Mouse (Mus musculus) adrenal gland, postnatal 4 days (tissue): ENCODE data around the gene Glrx5. TPM values are rescaled to one million over a fixed set of nuclear protein-coding genes. Genes with fewer than 3 reads are reported as not detected.

ENCODE experiments used
- DNase-seq, 2 experiments: peaks; one replicate each; pipeline ENCODE4 v3.0.0; 2021 to 2022; ENCODE audit warnings: low spot score in 2 of 2, mixed read lengths in 2 of 2
- long read RNA-seq, 2 experiments: library from polyadenylated mRNA; stranded (forward); transcript quantifications; one replicate each; pipeline ENCODE4 v2.0.0; 2021
- total RNA-seq, 2 experiments: library from RNA; stranded (reverse); gene quantifications; 2 replicates each; pipeline ENCODE4 v1.2.3; 2021

Gene Glrx5
- 100 to 1,000 TPM; 134 to 139 TPM for total RNA-seq
- long read RNA-seq, experiment 1, transcript Glrx5-201 (2 exons, 2,925 nt): major isoform, 385 of 568 reads
- long read RNA-seq, experiment 1, partial matches to known transcripts: 169 of 568 reads
- long read RNA-seq, experiment 1, other reads (novel, unspliced or antisense): 14 of 568 reads
- long read RNA-seq, experiment 2, transcript Glrx5-201 (2 exons, 2,925 nt): major isoform, 325 of 462 reads
- long read RNA-seq, experiment 2, partial matches to known transcripts: 0 of 462 reads
- long read RNA-seq, experiment 2, other reads (novel, unspliced or antisense): 137 of 462 reads

GRCm38 (mm10) chr12:105032147-105032831 is at the start of gene Glrx5:
Gene Glrx5, plus strand, starts transcription at chr12:105032688.
- peak; percentile 88 to 98 for DNase-seq

- no peak for DNase-seq
Measured at GRCm38 (mm10) chr12:104983476-104983875, 49.0 kb upstream of the Glrx5 start.

- no peak for DNase-seq
Measured at GRCm38 (mm10) chr12:104985088-104985487, 47.4 kb upstream of the Glrx5 start.

GRCm38 (mm10) chr12:104986001-104986400 is 46.5 kb upstream of the Glrx5 start:
- DNase-seq: no peak

GRCm38 (mm10) chr12:104986781-104987180 is 45.7 kb upstream of the Glrx5 start:
- DNase-seq: no peak

GRCm38 (mm10) chr12:104987936-104988335 is 44.6 kb upstream of the Glrx5 start:
- DNase-seq: no peak

- no peak for DNase-seq
Measured at GRCm38 (mm10) chr12:104990741-104991454, 41.6 kb upstream of the Glrx5 start.

- no peak for DNase-seq
Measured at GRCm38 (mm10) chr12:104992123-104992741, 40.3 kb upstream of the Glrx5 start.

- DNase-seq: no peak
Measured at GRCm38 (mm10) chr12:104992838-104993237, 39.6 kb upstream of the Glrx5 start.

- DNase-seq: no peak
Measured at GRCm38 (mm10) chr12:104995259-104995876, 37.1 kb upstream of the Glrx5 start.

GRCm38 (mm10) chr12:104996012-104996728 is 36.3 kb upstream of the Glrx5 start:
- DNase-seq: no peak

GRCm38 (mm10) chr12:104997159-104997558 is 35.3 kb upstream of the Glrx5 start:
- no peak for DNase-seq

- DNase-seq: no peak
Measured at GRCm38 (mm10) chr12:104997641-104998293, 34.7 kb upstream of the Glrx5 start.

- no peak for DNase-seq
Measured at GRCm38 (mm10) chr12:104998541-104998940, 33.9 kb upstream of the Glrx5 start.

- DNase-seq: no peak
Measured at GRCm38 (mm10) chr12:104999171-104999570, 33.3 kb upstream of the Glrx5 start.

- DNase-seq: no peak
Measured at GRCm38 (mm10) chr12:105000487-105001283, 31.8 kb upstream of the Glrx5 start.

- no peak for DNase-seq
Measured at GRCm38 (mm10) chr12:105001317-105001716, 31.2 kb upstream of the Glrx5 start.

- DNase-seq: no peak
Measured at GRCm38 (mm10) chr12:105002340-105003132, 30.0 kb upstream of the Glrx5 start.
